Mouse (Mus musculus) heart, adult 9 months (tissue): ENCODE results near the gene Fntb.
A peak's percentile ranks its signal among the peaks of the same experiment; 100 is the strongest.
"Not testable (repeated sequence)": the region's sequence is repeated elsewhere in the genome, so short reads cannot be mapped to it uniquely, and the experiment has no call there.

Experiments used
- DNase-seq, 2 experiments: peaks; one replicate each; pipeline ENCODE4 v3.0.0; 2022; ENCODE audit warnings: low spot score in 2 of 2

Gene Fntb

DNA sequence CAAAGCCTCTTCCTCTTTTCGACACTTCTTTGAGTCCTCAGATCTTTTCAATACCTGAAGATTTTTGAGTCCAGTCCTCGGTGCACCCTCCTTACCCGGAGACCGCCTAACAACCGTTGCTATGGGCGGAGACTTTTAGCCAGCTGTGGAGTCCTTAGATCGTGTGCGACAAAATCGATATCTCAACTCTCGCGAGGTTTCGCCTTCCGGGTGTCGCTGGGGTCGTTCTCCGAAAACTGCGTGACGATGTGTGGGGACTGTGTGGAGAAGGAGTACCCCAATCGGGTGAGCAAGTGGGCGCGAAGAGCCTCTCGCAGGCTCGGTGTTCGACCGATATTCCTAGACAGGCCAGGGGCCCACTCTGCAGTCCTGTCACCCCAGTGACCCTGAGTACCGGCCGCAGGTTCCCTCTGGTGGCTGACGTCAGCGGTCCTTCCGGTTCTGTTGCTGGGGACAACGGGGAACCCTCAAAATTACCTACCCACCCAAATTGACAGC, at the start of gene Fntb, which contains the start of gene Churc1:
Gene Fntb, plus strand, starts transcription at position 236 of the 498 bp plus-strand sequence.
Gene Churc1, plus strand, starts transcription at position 185 of the 498 bp plus-strand sequence.
- DNase-seq: peak; percentile 92 to 93

GRCm38 (mm10) chr12:76718384-76718783, 47.0 kb upstream of the Fntb start:
- DNase-seq: no peak

DNA sequence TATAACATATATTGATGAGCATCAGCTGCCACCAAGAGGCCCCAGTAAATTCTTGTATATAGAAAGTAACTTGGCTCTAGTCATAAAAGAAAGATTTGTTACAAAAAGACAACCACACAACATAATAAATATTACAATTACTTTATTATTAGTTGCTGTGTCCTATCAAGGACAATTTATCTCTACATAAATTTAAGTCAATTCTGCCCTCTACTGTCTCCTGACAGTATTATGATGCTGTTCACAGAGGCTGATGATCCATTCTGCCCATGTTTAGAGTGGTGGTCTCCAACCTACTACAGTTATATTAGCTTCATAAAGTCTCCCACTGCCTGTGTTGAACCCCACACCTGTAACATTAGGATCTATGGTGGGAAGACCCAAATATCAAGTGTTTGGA, 44.8 kb upstream of the Fntb start:
- no peak for DNase-seq

- DNase-seq: no peak
Observed at GRCm38 (mm10) chr12:76722026-76722425, 43.4 kb upstream of the Fntb start.

DNA sequence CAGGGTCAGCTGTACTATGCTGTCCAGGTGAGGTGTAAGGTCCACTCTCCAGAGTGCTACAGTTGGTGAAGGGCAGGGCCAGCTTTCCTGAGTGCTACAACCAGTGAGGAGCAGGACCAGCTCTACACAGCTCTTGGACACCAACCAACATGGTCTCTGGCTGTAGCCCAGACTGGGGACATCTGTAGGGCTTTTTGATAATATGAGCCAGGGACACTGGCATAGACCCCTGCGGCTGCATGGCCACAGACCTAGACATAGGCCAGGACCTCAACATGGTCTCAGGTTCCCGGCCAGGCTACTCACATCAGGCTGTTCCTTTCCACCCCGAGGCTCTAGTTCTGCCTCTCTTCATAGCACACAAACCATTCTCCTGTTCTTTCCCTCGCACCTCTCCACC, 37.4 kb upstream of the Fntb start:
- DNase-seq: no peak

DNA sequence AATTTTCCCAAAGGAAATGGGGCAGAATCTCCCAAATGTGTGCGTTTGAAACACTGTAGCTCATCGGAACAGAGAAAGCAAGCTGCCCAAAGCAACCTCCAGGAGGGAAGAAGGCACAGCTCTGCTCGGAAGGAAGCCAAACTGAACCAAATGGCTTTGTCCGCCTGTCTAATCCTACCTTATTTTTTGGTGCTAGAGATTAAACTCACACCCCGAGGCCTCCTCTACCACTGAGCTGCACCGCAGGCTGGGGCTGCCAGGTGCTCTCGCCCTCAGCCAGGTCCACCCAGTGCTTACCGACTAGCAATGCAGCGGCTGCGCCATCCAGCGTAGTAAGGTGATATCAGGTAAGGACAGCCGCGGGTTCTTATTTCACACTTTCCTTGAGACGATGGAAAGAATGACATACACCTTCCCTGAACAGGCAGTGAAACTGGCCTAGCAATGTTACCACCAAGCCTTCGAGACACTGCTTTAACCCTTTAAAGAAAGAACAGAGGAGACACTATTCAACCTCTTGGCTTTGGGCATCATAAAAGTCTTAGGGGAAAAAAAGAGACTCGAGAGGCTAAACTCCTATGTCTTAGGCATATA, 14.4 kb upstream of the Fntb start:
- DNase-seq: no peak

DNA sequence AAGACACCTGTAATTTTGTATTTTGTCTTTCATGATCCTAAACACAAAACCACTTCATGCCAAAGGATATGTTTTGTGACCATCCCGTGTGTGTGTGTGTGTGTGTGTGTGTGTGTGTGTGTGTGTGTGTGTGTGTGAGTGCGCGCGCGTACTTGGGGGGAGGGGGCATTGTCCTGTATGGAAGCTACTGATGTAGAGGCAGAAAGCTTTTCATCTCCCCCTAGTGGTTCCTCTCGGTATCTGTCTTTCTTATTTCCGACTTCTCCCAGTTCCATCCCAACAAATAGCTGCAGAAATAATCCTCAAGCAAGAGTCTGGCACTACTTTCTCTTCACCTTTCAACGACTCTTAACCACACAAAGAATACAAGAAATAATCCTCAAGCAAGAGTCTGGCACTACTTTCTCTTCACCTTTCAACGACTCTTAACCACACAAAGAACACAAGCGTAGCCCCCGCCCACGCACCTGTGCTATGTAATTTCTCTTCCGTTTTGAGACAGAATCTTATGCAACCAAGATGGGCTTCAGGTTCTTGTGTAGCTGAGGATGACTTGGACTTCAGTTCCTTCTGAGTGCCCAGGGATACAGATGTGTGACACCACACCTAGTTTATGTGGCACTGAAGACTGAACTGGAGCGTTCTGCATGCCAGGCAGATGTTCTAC, 12.6 kb upstream of the Fntb start:
- DNase-seq: peak in 1 of 2 experiments; percentile 21

DNA sequence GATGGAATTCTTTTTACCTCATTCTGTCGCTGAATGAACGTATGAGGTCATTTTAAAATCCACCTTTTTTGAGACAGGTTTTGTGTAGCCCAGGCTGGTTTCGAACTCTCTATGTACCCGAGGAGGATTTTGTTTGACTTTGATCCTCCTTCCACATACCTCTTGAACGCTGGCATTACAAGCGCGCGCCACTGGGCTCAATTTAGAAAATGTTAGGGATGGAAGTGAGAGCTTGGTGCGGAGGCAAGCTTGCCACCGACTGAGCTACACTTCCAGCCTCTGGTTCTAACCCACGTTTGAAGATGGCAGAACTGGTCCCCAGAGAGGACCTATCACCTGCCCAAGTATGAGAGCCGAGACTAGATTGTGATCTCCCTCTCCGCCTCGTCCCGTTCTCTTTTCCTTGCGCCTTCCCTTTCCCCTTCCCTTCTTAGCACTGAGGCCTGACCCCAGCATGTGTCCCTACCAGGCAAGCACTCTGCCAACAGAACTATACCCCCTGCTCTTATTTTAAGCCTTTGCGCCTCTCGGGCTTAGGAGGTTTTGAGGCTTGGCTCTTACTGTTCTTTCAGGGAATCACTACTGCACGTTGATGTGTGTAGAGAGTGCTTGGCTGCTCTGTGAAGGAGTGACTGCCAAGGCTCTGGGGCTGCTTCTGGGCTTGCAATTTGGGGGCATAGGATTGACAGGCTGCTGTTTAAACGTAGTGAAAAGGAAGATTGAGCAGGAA, 677 bp downstream of the Fntb start:
- peak in 1 of 2 experiments; percentile 15 for DNase-seq

GRCm38 (mm10) chr12:76770841-76771500, 5.6 kb downstream of the Fntb start:
- no peak for DNase-seq

DNA sequence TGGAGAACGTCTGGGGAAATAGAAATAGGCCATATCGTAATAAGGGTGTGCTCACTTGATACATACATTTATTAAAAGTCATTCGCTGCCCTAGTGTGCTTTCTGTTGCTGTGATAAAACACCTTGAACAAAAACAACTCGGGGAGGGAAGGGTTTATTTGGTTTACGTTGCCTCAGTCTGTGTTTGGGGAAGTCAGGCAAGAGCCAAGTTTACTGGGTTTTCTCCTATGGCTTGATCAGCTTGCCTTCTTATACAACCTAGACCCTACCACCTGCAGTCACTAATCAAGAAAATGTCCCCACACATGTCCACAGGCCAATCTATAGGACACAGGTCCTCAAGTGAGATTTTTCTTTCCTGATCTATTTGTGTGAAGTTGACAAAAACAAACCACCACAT, 6.2 kb downstream of the Fntb start:
- DNase-seq: no peak

GRCm38 (mm10) chr12:76774652-76775051, 9.3 kb downstream of the Fntb start:
- no peak for DNase-seq

- DNase-seq: no peak
Observed at GRCm38 (mm10) chr12:76775132-76775531, 9.7 kb downstream of the Fntb start.

DNA sequence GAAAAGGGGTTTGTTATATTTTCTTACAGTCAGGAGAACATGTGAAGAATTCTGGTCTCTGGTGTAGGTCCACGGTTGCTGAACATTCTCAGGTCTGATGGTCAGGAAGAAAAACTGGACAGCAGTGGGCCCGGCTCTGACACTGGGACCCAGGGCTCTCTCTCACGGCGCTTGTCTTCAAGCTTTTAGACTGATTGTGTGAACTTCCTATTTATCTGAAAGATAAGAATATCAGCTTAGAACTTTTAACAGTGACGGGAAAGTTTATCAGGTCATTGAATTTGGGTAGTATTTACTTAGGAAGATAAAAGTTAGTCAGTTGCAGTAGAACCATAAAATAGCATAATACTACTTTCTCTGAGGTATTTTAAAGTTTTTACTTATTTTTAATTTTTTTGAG, 11.5 kb downstream of the Fntb start:
- DNase-seq: no peak

- DNase-seq: no peak
Observed at GRCm38 (mm10) chr12:76777845-76778244, 12.5 kb downstream of the Fntb start.

DNA sequence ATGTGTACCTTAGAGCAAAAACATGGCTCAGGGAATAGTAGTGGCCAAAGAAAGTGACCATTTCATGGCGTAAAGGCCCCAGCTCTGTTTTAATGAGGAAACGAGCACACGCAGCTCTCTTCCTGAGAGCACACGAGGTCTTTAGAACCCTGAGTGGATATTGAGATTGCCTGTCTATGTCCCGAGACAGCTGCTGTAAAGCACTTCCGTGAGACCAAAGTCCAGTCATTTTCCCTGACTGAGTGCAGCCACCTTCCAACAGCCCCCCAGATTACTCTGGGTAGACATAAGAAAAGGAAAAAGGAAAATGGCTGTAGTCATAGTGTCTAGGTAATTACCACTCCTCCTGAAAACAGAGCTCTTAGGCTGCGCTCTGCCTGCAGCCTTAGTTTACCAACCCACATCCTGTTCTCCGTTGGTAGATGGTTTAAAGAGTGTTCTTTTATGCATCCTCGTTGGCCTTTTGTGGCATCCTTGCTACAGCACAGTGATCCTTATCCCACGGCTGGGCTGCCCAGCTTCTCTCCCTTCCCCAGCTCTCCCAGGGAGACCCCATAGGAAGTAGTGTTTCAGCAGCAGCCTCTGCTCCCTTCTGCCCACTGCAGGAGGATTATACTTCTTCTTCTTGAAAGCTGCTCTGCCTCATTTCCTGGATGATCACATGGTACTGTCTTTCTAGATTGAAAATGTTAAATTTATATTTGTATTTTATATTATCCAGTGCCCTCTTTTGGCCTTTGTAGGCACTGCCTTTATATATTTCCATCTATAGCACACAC, 13.1 kb downstream of the Fntb start:
- no peak for DNase-seq

- DNase-seq: no peak
Observed at GRCm38 (mm10) chr12:76779951-76780350, 14.6 kb downstream of the Fntb start.

- DNase-seq: no peak
Observed at GRCm38 (mm10) chr12:76780639-76781468, 15.5 kb downstream of the Fntb start.

DNA sequence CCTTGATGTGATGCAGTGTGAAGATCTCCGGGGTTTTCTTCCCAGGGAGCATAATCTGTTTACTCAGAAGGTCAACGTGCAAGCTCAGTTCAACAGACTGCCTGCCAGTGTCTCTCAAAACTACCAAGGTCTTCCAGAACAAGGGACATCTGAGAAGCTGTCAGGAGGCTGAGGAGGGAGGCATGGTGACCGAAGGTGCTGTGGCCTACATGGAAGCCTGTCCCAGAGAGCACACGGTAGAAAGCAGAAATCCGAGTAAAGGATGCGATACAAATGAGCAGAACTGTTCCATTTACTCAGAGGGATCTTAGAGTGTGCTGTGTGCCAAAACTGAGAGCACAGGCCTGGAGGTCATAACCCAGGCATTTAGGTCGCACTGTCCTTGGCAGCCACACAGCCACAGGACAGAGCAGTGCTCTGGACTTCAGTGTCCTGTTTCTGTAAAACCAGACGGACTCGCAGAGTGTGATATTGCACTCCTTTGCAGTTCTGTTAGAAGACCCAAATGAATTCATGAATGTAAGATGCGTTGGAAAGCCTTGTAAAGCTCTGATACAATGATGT, 18.7 kb downstream of the Fntb start:
- peak; percentile 10 to 21 for DNase-seq

- no peak for DNase-seq
Observed at GRCm38 (mm10) chr12:76790446-76791084, 25.2 kb downstream of the Fntb start.

DNA sequence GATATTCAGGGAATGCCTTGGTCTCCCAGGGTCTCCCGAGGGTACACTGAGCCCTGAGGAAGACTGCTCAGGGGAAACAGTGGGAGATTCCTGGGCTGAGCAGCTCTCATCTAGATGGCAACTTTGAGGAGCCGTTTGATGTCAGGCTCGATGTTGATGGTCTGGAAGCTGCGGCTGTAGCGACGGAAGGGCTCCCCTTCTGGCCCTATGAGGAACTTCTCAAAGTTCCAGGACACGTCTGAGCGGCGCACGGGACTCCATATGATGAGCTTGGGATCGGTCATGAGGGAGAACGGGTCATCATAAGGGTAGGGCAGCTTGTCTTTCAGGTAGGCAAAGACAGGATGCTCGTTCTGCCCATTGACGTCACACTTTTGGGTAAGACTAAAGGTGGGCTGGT, 27.2 kb downstream of the Fntb start:
- not testable (repeated sequence) for DNase-seq
